Mouse (Mus musculus) lung, adult 2 months (tissue): ENCODE measurements at regions not wholly inside any gene's neighbourhood (a gene's known extent, or its start where the extent isn't known, plus 50 kb on each side); places are given as distances from the start of the nearest gene placed in this dataset.

ENCODE experiments used
- DNase-seq: peaks from one replicate; pipeline ENCODE4 v3.0.0; 2022
- H3K4me1 ChIP-seq: fragments of 200-500 bp; 2 replicates; pipeline ENCODE4 v1.6.1; 2011; ENCODE audit warnings: low read length; ENCODE audit not compliant: control insufficient read depth, insufficient read depth
- H3K4me3 ChIP-seq: fragments of 200-500 bp; replicated peaks from 2 replicates; pipeline ENCODE3; 2011; ENCODE audit warnings: low read depth, mild to moderate bottlenecking, control low read depth, low read length; ENCODE audit errors: extremely low read depth
- CTCF ChIP-seq: fragments of 200-500 bp; IDR thresholded peaks from 2 replicates; pipeline ENCODE4 v1.5.1; 2011; ENCODE audit warnings: mild to moderate bottlenecking, low read length, control low read depth; ENCODE audit not compliant: insufficient read depth
- POLR2A ChIP-seq: fragments of 200-500 bp; IDR thresholded peaks from 2 replicates; pipeline ENCODE4 v1.6.1; 2011; ENCODE audit warnings: low read depth, mild to moderate bottlenecking, control low read depth, low read length, borderline replicate concordance; ENCODE audit errors: extremely low read depth
- WGBS: fragments of 180-500 bp; shearing (Covaris S2); methylation state at CpG from one replicate; pipeline ENCODE4 v1.1.7; 2018; 5-methylcytosine and 5-hydroxymethylcytosine counted together

DNA sequence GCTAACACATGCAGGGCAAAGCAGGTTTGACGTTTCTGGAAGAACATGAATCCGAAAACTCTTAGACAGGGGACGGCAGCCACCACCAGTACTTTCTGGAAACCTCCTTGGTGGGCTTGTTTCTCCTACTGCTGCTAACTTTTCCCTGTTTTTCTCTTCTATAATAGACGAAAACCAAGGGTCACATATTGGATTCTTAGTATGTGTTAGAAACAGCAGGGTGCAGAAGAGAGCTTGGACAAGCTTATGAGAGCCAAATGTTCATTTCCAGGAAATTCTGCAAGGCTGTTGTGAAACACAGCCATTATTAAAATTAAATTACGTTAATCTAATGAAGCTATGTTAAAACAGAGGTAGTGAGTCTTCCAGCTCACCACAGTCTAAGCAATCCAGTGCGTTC, 87.9 kb upstream of the Galnt15 start:
- no peak overlapping the region for H3K4me3 ChIP-seq
- 80% methylated on average over 6 of the region's 6 CpGs for WGBS
- H3K4me1 ChIP-seq = no peaks in the 10 kb centered on the region
- DNase-seq = no peak
- TF ChIP-seq POLR2A (no peak), CTCF (no peak)

DNA sequence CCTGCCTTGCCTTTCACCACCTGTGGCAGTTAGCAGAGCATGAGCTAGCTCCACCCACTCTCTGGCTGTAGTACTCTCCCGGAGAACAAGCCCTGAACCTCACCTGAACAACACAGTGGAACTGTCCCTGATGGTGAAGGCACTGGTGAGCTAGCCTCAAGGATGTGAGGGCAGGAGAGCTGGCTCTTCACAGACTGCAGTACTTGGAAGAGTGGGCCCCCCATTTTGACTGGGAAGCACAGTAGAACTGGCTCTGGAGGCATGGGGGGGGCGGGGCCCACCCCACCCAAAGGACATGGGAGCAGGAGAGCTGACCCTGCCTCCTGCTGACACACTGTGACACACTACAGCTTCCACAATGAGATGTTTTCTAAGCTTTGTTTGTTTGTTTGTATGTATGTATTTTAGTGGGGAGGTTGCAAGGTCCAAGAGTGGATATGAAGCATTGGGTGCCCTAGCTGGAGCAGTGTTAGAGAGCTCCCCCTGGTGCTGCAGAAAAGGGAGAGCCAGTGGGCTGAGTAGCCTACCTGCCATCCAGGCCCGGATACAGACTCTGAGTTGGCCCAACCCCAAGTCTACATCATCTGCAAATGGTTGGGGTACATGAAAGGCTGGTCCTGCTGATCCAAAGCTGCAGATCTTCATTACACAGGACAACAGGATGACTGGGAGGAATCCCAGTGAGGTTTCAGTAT, 86.4 kb upstream of the Galnt15 start:
- H3K4me1 ChIP-seq = no peaks in the 10 kb centered on the region; the same call in 1 of the 2 replicates

GRCm38 (mm10) chr14:31944682-31945081, 84.1 kb upstream of the Galnt15 start:
- DNase-seq = no peak
- WGBS = 67% methylated on average over 6 of the region's 6 CpGs
- Histone ChIP-seq H3K4me1 (no peaks in the 10 kb centered on the region; the same call in 1 of the 2 replicates), H3K4me3 (no peak overlapping the region)
- TF ChIP-seq CTCF (no peak), POLR2A (no peak)

More for the DNA sequence above, 86.4 kb upstream of the Galnt15 start:
- DNase-seq = no peak
- WGBS = 54% methylated on average over 3 of the region's 3 CpGs
- TF ChIP-seq POLR2A (no peak), CTCF (peak; percentile 64)
- H3K4me3 ChIP-seq = no peak overlapping the region

GRCm38 (mm10) chr14:31945125-31945524, 83.7 kb upstream of the Galnt15 start:
- DNase-seq = no peak

GRCm38 (mm10) chr14:31946032-31946431, 82.8 kb upstream of the Galnt15 start:
- DNase-seq = no peak
- WGBS = 41% methylated on average over 1 of the region's 1 CpGs
- H3K4me1 ChIP-seq = no peaks in the 10 kb centered on the region; the same call in 1 of the 2 replicates
- no peak overlapping the region for H3K4me3 ChIP-seq
- TF ChIP-seq CTCF = no peak
- TF ChIP-seq POLR2A = no peak

More at GRCm38 (mm10) chr14:31945125-31945524, 83.7 kb upstream of the Galnt15 start:
- no peak for TF ChIP-seq CTCF
- WGBS = 26% methylated on average over 7 of the region's 7 CpGs
- Histone ChIP-seq H3K4me3 (no peak overlapping the region), H3K4me1 (no peaks in the 10 kb centered on the region; the same call in 1 of the 2 replicates)

DNA sequence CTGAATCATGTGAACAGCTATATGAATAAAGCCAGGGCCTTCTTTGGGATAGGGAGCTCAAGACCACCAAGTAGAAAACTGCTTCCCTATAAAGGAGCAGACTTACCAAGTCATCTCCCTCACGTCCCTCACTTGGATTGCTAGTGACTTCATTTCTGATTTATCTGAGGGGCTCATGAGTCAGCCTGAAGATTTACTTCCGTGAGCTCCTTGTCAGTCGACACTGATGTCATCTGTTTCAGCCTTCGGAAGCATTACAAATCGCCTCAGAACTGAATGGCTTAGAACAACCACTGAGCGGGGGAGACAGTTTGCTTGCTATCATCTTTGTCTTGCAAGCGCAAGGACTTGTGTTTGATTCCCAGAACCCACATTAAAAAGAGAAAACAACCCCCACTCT, 81.5 kb upstream of the Galnt15 start:
- no peak overlapping the region for H3K4me3 ChIP-seq
- WGBS = 36% methylated on average over 7 of the region's 7 CpGs
- no peaks in the 10 kb centered on the region; the same call in 1 of the 2 replicates for H3K4me1 ChIP-seq
- DNase-seq = no peak
- TF ChIP-seq CTCF (no peak), POLR2A (no peak)

DNA sequence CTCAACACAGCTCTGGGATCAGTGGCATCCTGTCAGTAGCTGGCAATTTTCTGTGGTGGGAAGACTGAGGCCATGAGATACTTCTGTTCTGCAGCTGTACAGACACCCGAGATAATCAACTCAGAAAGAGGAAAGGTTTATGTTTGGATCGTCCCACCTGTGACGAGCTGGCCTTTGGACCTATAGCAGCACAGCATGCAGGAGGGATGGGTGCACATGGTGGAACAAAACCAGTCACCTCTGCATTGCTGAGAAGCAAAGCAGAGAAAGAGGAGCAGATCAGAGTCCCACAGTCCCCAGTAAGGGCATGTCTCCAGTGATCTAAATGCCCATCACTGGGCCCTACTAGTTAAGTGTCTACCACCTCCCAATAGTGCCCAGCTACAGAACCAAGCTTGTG, 76.9 kb upstream of the Galnt15 start:
- TF ChIP-seq CTCF (no peak), POLR2A (no peak)
- Histone ChIP-seq H3K4me3 (no peak overlapping the region), H3K4me1 (no peaks in the 10 kb centered on the region)
- 82% methylated on average over 3 of the region's 3 CpGs for WGBS
- no peak for DNase-seq

DNA sequence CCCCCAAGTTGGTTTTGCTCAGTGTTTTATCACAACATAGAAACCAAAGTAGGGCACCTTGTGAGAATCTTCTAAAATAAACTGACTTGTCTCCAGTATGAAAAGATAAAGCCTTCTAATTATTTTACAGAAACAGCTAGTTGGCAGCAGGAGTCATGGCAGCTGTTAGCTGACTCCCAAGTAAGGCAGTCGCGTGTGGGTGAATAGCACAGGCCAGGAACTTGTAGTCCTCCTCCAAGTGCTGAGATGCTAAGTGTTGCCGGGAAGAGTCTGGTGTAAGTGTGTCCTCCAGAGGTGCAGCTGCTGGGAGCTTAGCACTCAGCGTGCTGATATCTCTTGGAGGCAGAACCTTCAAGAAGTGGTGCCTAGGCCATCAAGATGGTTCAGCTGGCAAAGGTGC, 75.0 kb upstream of the Galnt15 start:
- no peak for DNase-seq
- 71% methylated on average over 4 of the region's 4 CpGs for WGBS
- no peak overlapping the region for H3K4me3 ChIP-seq
- H3K4me1 ChIP-seq = no peaks in the 10 kb centered on the region
- TF ChIP-seq CTCF (no peak), POLR2A (no peak)

- WGBS = 1% methylated on average over 4 of the region's 4 CpGs
- Histone ChIP-seq H3K4me1 (no peaks in the 10 kb centered on the region), H3K4me3 (no peak overlapping the region)
- peak; percentile 74 for DNase-seq
- TF ChIP-seq POLR2A (no peak), CTCF (peak; percentile 63)
These were observed 73.8 kb upstream of the Galnt15 start for GRCm38 (mm10) chr14:31954945-31955344.

DNA sequence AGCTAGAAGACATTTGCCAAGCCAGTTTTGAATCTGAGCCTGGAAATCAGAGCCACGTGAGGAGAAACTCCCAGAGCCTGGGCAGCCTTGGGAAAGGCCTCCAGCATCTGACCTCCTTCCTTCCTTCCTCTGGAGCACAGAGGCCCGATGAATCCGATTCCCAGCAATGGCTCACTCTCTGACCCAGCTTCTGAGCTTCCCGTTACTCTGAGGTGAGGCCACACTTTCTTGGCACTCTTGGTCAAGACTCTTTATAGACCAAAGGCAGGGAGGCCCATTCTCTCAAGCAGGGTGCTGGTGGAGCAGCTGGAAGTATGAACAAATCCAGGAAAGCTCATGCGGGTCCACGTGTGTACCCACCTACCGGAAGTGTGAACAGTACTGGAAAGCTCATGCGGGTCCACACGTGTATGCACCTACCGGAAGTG, 71.6 kb upstream of the Galnt15 start:
- TF ChIP-seq CTCF = no peak
- TF ChIP-seq POLR2A = no peak
- no peak for DNase-seq
- 63% methylated on average over 10 of the region's 10 CpGs for WGBS
- Histone ChIP-seq H3K4me3 (no peak overlapping the region), H3K4me1 (peaks cover 7% of the 10 kb centered on the region; the same call in 1 of the 2 replicates)
